Mouse (Mus musculus) CH12.LX (cell line): ENCODE data around the gene Mast3. TPM values are rescaled to one million over a fixed set of nuclear protein-coding genes. Genes with fewer than 3 reads are reported as not detected.

Source experiments
- DNase-seq: peaks from one replicate; pipeline ENCODE4 v3.0.0-alpha.2; 2013; ENCODE audit errors: extremely low read depth
- H3K27ac ChIP-seq: 2 replicates; pipeline ENCODE4 v1.5.1; 2012; ENCODE audit warnings: low read depth, mild to moderate bottlenecking, control low read depth, moderate library complexity; ENCODE audit not compliant: insufficient read depth
- H3K27me3 ChIP-seq: replicated peaks from 2 replicates; pipeline ENCODE3; 2012; ENCODE audit warnings: inconsistent platforms
- H3K36me3 ChIP-seq, 2 experiments: replicated peaks in 1 of 2; 2 replicates each; pipeline versions ENCODE3 to v1.6.1; 2012; ENCODE audit warnings: inconsistent platforms in 1 of 2, low read length in 1 of 2, mild to moderate bottlenecking in 1 of 2, mixed read lengths in 1 of 2, moderate library complexity in 1 of 2; ENCODE audit not compliant: control insufficient read depth in 1 of 2, insufficient read depth in 1 of 2
- H3K4me1 ChIP-seq, 2 experiments: 2 replicates each; pipeline ENCODE4 v1.6.1; 2012; ENCODE audit warnings: inconsistent platforms in 1 of 2, moderate library complexity in 1 of 2; ENCODE audit not compliant: insufficient read depth in 2 of 2, control insufficient read depth in 1 of 2
- H3K4me2 ChIP-seq: 2 replicates; pipeline ENCODE4 v1.6.1; 2012; ENCODE audit warnings: low read depth, mild to moderate bottlenecking, control low read depth; ENCODE audit not compliant: poor library complexity, insufficient read depth, severe bottlenecking
- H3K4me3 ChIP-seq, 3 experiments: fragments of 150-350 bp in 1 of 3; sonication (generic) in 1 of 3; replicated peaks in 1 of 3; 2 replicates each; pipeline versions ENCODE3 to v1.5.1; 2011 to 2012; ENCODE audit warnings: low read depth in 2 of 3, low read length in 2 of 3, mild to moderate bottlenecking in 2 of 3, moderate library complexity in 2 of 3, control low read depth in 1 of 3, improper control_type of control experiment in 1 of 3, inconsistent platforms in 1 of 3, mixed read lengths in 1 of 3; ENCODE audit not compliant: poor library complexity in 1 of 3
- H3K79me2 ChIP-seq: replicated peaks from 2 replicates; pipeline ENCODE4 v1.6.1; 2012; ENCODE audit warnings: mild to moderate bottlenecking, moderate library complexity; ENCODE audit not compliant: control insufficient read depth, poor library complexity, insufficient read depth, severe bottlenecking; ENCODE audit errors: extremely low read depth
- H3K9ac ChIP-seq: 2 replicates; pipeline ENCODE4 v1.6.1; 2012; ENCODE audit warnings: low read depth, mild to moderate bottlenecking, control low read depth, moderate library complexity; ENCODE audit not compliant: insufficient read depth
- H3K9me3 ChIP-seq: replicated peaks from 2 replicates; pipeline ENCODE3; 2012; ENCODE audit warnings: low read length, inconsistent platforms, mixed read lengths
- BHLHE40 ChIP-seq: IDR thresholded peaks from 2 replicates; pipeline ENCODE4 v1.6.1; 2011; ENCODE audit warnings: mild to moderate bottlenecking, low read depth, low read length, improper control_type of control experiment
- CHD2 ChIP-seq: IDR thresholded peaks from 2 replicates; pipeline ENCODE4 v1.6.1; 2011; ENCODE audit warnings: low read length, improper control_type of control experiment
- CTCF ChIP-seq, 2 experiments: IDR thresholded peaks in 1 of 2; conservative IDR thresholded peaks in 1 of 2; 2 replicates each; pipeline ENCODE4 v1.5.1; 2011 to 2012; ENCODE audit warnings: low read depth in 2 of 2, low read length in 2 of 2, improper control_type of control experiment in 1 of 2, inconsistent platforms in 1 of 2, mild to moderate bottlenecking in 1 of 2, moderate library complexity in 1 of 2
- E2F4 ChIP-seq: IDR thresholded peaks from 2 replicates; pipeline ENCODE4 v1.6.1; 2011; ENCODE audit warnings: low read depth, low read length, improper control_type of control experiment; ENCODE audit not compliant: insufficient replicate concordance
- ELF1 ChIP-seq: IDR thresholded peaks from 2 replicates; pipeline ENCODE4 v1.6.1; 2014; ENCODE audit warnings: low read depth, mild to moderate bottlenecking, inconsistent platforms, low read length, improper control_type of control experiment
- GABPA ChIP-seq: IDR thresholded peaks from 2 replicates; pipeline ENCODE4 v1.6.1; 2012; ENCODE audit warnings: low read depth, low read length, improper control_type of control experiment, inconsistent platforms; ENCODE audit not compliant: insufficient replicate concordance
- HCFC1 ChIP-seq: IDR thresholded peaks from 2 replicates; pipeline ENCODE4 v1.6.1; 2012; ENCODE audit warnings: low read depth, mild to moderate bottlenecking, inconsistent platforms, low read length, improper control_type of control experiment
- IRF4 ChIP-seq: IDR thresholded peaks from 2 replicates; pipeline ENCODE4 v1.6.1; 2014; ENCODE audit warnings: low read depth, mild to moderate bottlenecking, inconsistent platforms, low read length, improper control_type of control experiment
- JUND ChIP-seq: conservative IDR thresholded peaks from 2 replicates; pipeline ENCODE4 v1.6.1; 2011; ENCODE audit warnings: low read depth, low read length, improper control_type of control experiment
- KAT2A ChIP-seq: IDR thresholded peaks from 2 replicates; pipeline ENCODE4 v1.6.1; 2012; ENCODE audit warnings: low read length, improper control_type of control experiment, inconsistent platforms; ENCODE audit not compliant: insufficient replicate concordance
- MAX ChIP-seq: IDR thresholded peaks from 2 replicates; pipeline ENCODE4 v1.6.1; 2011; ENCODE audit warnings: low read length, improper control_type of control experiment
- MAZ ChIP-seq: IDR thresholded peaks from 2 replicates; pipeline ENCODE4 v1.6.1; 2012; ENCODE audit warnings: low read depth, mild to moderate bottlenecking, inconsistent platforms, low read length, improper control_type of control experiment, moderate library complexity
- MXI1 ChIP-seq: IDR thresholded peaks from 2 replicates; pipeline ENCODE4 v1.6.1; 2011; ENCODE audit warnings: mild to moderate bottlenecking, low read depth, low read length, improper control_type of control experiment
- MYC ChIP-seq: IDR thresholded peaks from 2 replicates; pipeline ENCODE4 v1.6.1; 2011; ENCODE audit warnings: low read depth, mild to moderate bottlenecking, improper control_type of control experiment, low read length
- NELFE ChIP-seq: IDR thresholded peaks from 2 replicates; pipeline ENCODE4 v1.6.1; 2011; ENCODE audit warnings: low read depth, low read length, improper control_type of control experiment
- NRF1 ChIP-seq: IDR thresholded peaks from 2 replicates; pipeline ENCODE4 v1.6.1; 2014; ENCODE audit warnings: low read depth, mild to moderate bottlenecking, inconsistent platforms, low read length, improper control_type of control experiment, moderate library complexity
- PAX5 ChIP-seq: IDR thresholded peaks from 2 replicates; pipeline ENCODE4 v1.6.1; 2012; ENCODE audit warnings: low read length, inconsistent platforms, mixed read lengths
- POLR2A ChIP-seq: IDR thresholded peaks from 2 replicates; pipeline ENCODE4 v1.6.1; 2011; ENCODE audit warnings: low read depth, mild to moderate bottlenecking, improper control_type of control experiment, low read length
- POLR2AphosphoS2 ChIP-seq: IDR thresholded peaks from 2 replicates; pipeline ENCODE4 v1.6.1; 2011; ENCODE audit warnings: low read depth, low read length, improper control_type of control experiment
- RCOR1 ChIP-seq: conservative IDR thresholded peaks from 2 replicates; pipeline ENCODE4 v1.6.1; 2012; ENCODE audit warnings: low read depth, mild to moderate bottlenecking, inconsistent platforms, low read length, improper control_type of control experiment
- SIN3A ChIP-seq: IDR thresholded peaks from 2 replicates; pipeline ENCODE4 v1.6.1; 2012; ENCODE audit warnings: low read length, improper control_type of control experiment, inconsistent platforms
- SMC3 ChIP-seq: IDR thresholded peaks from 2 replicates; pipeline ENCODE4 v1.6.1; 2011; ENCODE audit warnings: low read depth, low read length, improper control_type of control experiment
- TCF12 ChIP-seq: IDR thresholded peaks from 2 replicates; pipeline ENCODE4 v1.6.1; 2014; ENCODE audit warnings: low read depth, mild to moderate bottlenecking, inconsistent platforms, low read length, improper control_type of control experiment
- USF1 ChIP-seq: IDR thresholded peaks from 2 replicates; pipeline ENCODE4 v1.6.1; 2014; ENCODE audit warnings: low read depth, mild to moderate bottlenecking, inconsistent platforms, low read length, improper control_type of control experiment
- ZMIZ1 ChIP-seq: IDR thresholded peaks from 2 replicates; pipeline ENCODE4 v1.6.1; 2012; ENCODE audit warnings: low read depth, mild to moderate bottlenecking, inconsistent platforms, low read length, improper control_type of control experiment
- dilution Hi-C: fragments of 300-500 bp; cut with MboI; formaldehyde crosslinking; loops from 2 replicates; pipeline ENCODE4 v1.14.3; 2020; ENCODE audit warnings: low sequenced_read_pairs; ENCODE audit not compliant: extremely low pct_unique_long_range_greater_than_20kb, extremely low pct_ligation_motif_present
- in situ Hi-C: fragments of 300-500 bp; cut with MboI; formaldehyde crosslinking; loops from 3 replicates; pipeline ENCODE4 v1.14.3; 2019; ENCODE audit warnings: low sequenced_read_pairs, low pct_ligation_motif_present, low pct_unique_long_range_greater_than_20kb, mixed read lengths
- polyA plus RNA-seq: library from polyadenylated mRNA; unstranded; fragments of >175 nt; gene quantifications from 2 replicates; pipeline ENCODE4 v1.2.1, GENCODE M21; 2012; ENCODE audit warnings: low read depth; ENCODE audit not compliant: insufficient read length
- total RNA-seq, 2 experiments: library from RNA; depleted of rRNA; stranded (reverse); fragments of 300-350 nt in 1 of 2; fragments of >200 nt in 1 of 2; gene quantifications; 2 replicates each; pipeline ENCODE4 v1.2.3; 2012 to 2014

The Mast3 gene
- total and polyA plus RNA-seq, 3 experiments, result 7.0 to 23.4 (median 11.6) TPM

DNA sequence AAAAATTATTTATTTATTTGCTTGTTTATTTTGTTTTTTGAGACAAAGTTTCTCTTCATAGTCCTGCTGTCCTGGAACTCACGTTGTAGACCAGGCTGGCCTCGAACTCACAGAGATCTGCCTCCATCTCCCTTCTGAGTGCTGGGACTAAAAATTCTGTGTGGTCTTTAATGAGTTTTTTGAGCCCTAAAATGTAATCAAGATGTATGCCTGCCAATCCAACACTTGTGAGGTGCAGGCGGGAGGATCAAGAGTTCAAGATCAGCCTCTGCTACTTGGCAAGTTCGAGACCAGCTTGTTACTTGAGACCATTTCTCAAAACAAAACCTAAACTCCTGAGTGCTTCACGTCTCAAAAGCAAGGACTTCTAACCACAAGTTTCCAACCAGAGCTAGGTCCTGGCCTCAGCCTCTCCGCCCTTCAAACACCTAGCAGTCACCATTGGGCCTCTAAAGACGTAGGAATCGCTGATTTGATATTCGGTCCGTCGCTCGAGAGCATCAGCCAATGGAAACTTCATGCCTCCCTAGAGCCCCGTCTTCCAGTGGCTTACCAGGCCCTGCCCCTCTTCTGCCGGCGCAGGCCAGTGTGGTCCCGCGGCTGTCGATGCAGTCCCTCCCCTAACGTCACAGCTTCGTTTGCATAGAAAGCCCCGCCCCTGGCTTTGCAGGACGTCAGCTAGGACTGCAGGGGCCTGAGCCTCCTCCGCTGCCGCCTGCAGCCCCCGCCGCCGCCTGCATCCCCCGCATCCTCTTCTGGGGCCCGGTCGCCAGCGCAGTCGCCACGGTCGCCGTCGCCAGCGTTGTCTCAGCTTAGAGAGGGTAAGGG, 50.6 kb downstream of the Mast3 start, which contains the start of gene Rab3a (continued):
- TF ChIP-seq USF1 (no peak), E2F4 (no peak), RCOR1 (peak; percentile 67; the same call in 1 of the 2 replicates), JUND (no peak), KAT2A (no peak), ZMIZ1 (no peak), GABPA (no peak), MXI1 (no peak), POLR2A (peak; percentile 53), SIN3A (no peak), TCF12 (no peak), POLR2AphosphoS2 (no peak), CHD2 (peak; percentile 95)

DNA sequence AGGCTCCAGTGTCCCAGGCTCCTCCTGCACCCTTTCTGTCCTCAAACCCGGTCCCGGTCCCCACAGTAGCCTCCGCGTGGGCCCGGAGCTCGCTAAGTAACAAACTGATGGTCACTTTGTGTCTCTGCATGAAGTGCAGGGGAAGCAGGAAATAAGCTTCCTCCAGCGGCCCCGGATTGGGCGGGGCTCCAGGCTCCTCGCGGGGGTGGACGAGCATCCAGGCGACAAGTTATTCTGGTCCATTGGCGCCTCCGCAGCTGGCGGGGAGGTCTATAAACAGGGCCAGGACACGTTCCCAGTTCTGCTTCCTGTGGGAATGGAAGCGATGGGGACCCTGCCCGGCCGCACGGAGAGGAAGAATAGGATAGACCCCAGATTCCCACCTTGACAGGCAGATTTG, 51.7 kb downstream of the Mast3 start:
- Histone ChIP-seq H3K4me2 (peak overlapping the region; percentile 52), H3K79me2 (no peaks in the 10 kb centered on the region), H3K27me3 (no peaks in the 10 kb centered on the region)
- TF ChIP-seq BHLHE40 (0 out of 2 replicates have a peak, but pooled peaks have one; percentile 18), MAX (no peak; the same call in 1 of the 2 replicates), ELF1 (peak; percentile 76), ZMIZ1 (0 out of 2 replicates have a peak, but pooled peaks have one; percentile 39), PAX5 (no peak), CTCF (conservative IDR thresholded peaks at IDR 0.05 in 1 of 2, IDR thresholded peaks at IDR 0.05 in 1 of 2; ENCODE audit: low read depth in 2 of 2, low read length in 2 of 2) (no peak), SIN3A (peak; percentile 39), SMC3 (no peak), NELFE (peak; percentile 65), NRF1 (0 out of 2 replicates have a peak, but pooled peaks have one; percentile 15), MYC (no peak), TCF12 (peak; percentile 63), POLR2A (peak; percentile 76), IRF4 (peak; percentile 32; the same call in 1 of the 2 replicates), HCFC1 (peak; percentile 12; the same call in 1 of the 2 replicates), MAZ (0 out of 2 replicates have a peak, but pooled peaks have one; percentile 18)
- TF ChIP-seq, all 38 proteins: peak for 11
- Histone ChIP-seq H3K9ac (peak overlapping the region; percentile 42), H3K36me3 (peaks cover 14 to 45% of the 10 kb centered on the region in 2 experiments), H3K4me1 (peaks cover 9 to 44% of the 10 kb centered on the region in 2 experiments), H3K27ac (peak overlapping the region; percentile 52), H3K9me3 (no peaks in the 10 kb centered on the region), H3K4me3 (peak overlapping the region; percentile 16 to 51 (median 27))
- in situ Hi-C loops, result loop anchor here (5.0 kb wide), 1 partner anchor 36 kb away; the partner anchor contains the start of gene Gm3336
- dilution Hi-C loops, result no loop called here
- DNase-seq, result peak; percentile 67
